Mouse (Mus musculus) embryonic stem cell, embryonic (primary cell): Measurements from ENCODE around the gene Slc35c1.
"Not testable (repeated sequence)": the region's sequence is repeated elsewhere in the genome, so short reads cannot be mapped to it uniquely, and the experiment has no call there.

Source experiments
- CTCF ChIA-PET, 4 experiments: fragments of 300-600 bp in 2 of 4; fragments of 350-600 bp in 2 of 4; sonication (Branson Sonifier 250); formaldehyde crosslinking; loops; one replicate each; lab custom pipeline; 2022; ENCODE audit warnings: inconsistent platforms in 2 of 4; lab: Charles Lee
- POLR2A ChIA-PET, 4 experiments: fragments of 300-600 bp in 2 of 4; fragments of 350-600 bp in 2 of 4; sonication (Branson Sonifier 250); formaldehyde crosslinking; loops; one replicate each; lab custom pipeline; 2022; ENCODE audit warnings: antibody characterized with exemption in 4 of 4, inconsistent platforms in 1 of 4; lab: Charles Lee

Gene Slc35c1

GRCm38 (mm10) chr2:92484256-92485025 is 24.1 kb upstream of the Slc35c1 start:
- POLR2A ChIA-PET, result interaction anchor here in 1 of 4 experiments (0.7 to 1.7 kb wide), 2 partner anchors 10 to 1380 kb away, joined by 3 to 4 read pairs; no protein-coding TSS in a partner anchor
- CTCF ChIA-PET, result interaction anchor here in 2 of 4 experiments (0.7 to 2.0 kb wide), 10 partner anchors 10 to 552 kb away, joined by 3 to 15 read pairs (median 4); partner anchors contain the start of genes Mdk (in 1 of the 2) and Slc35c1 (in 1 of the 2)

- POLR2A ChIA-PET, result no interaction called here
- CTCF ChIA-PET, result interaction anchor here in 2 of 4 experiments (0.6 to 0.9 kb wide), 2 partner anchors 187 to 552 kb away, joined by 3 to 4 read pairs; no protein-coding TSS in a partner anchor
These were observed 23.2 kb upstream of the Slc35c1 start for GRCm38 (mm10) chr2:92483505-92483904.

GRCm38 (mm10) chr2:92482551-92482950 is 22.2 kb upstream of the Slc35c1 start:
- ChIA-PET CTCF (interaction anchor here in 3 of 4 experiments (0.5 to 0.7 kb wide), 4 partner anchors 116 to 317 kb away, joined by 3 to 5 read pairs (median 4); no protein-coding TSS in a partner anchor), POLR2A (interaction anchor here in 1 of 4 experiments (0.5 kb wide), 1 partner anchor 17 kb away, joined by 3 read pairs; no protein-coding TSS in a partner anchor)

DNA sequence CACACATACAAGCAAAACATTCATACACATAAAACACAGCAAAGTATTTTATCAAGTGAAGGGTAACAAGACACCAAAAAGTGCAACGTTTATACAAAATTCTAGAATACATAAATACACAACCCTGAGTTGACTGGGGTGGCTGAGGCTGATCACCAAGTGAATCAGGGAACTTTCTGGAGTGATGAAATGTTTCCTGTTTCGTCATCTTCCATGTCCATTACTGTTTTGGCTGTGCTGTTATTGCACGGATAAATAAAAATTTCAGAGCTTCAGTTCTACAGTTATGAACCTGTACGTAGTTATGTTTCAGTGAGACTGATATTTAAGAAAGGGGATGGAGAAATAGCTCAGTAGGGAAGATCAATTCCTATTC is 18.0 kb upstream of the Slc35c1 start:
- CTCF ChIA-PET, result interaction anchor here in 1 of 4 experiments (0.6 kb wide), 1 partner anchor 121 kb away, joined by 14 read pairs; the partner anchor contains the start of gene Chst1
- POLR2A ChIA-PET, result interaction anchor here in 2 of 4 experiments (0.9 to 1.0 kb wide), 2 partner anchors 19 to 32 kb away, joined by 3 read pairs; no protein-coding TSS in a partner anchor

DNA sequence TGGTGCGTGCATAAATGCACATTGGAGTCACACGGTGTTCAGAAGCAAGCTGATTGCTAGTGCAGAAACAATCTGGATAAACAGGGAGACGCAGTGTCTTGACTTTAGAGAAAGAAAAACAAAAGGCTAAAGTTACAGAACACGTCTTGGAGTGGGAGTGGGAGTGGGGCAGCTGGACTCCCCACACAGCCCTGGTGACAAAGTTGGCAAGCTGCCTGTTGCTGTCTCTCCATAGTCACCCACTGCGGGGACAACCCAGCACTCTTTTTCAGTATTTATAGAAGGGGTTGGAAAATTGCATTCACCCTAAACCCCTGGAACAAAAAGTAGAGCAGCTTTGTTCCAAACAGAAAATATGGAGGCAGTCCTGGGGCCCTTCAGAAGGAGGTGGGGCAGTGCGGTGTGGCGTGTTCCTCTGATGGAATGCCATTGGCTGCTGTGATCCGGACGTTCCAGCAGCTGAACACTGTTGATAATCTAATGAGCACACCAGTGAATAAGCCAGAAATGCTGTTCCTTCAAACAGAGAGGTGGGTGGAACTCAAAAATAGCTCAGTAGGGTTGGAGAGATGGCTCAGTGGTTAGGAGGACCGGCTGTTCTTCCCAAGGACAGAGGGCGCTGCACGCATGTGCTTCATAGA is 17.5 kb upstream of the Slc35c1 start:
- ChIA-PET POLR2A (interaction anchor here in 2 of 4 experiments (0.7 to 1.0 kb wide), 4 partner anchors 18 to 45 kb away, joined by 3 to 4 read pairs (median 3); partner anchors contain the start of gene Slc35c1 (in 1 of the 2)), CTCF (interaction anchor here in 1 of 4 experiments (0.6 kb wide), 2 partner anchors 119 to 122 kb away, joined by 8 to 14 read pairs; partner anchors contain the start of gene Chst1)

GRCm38 (mm10) chr2:92476580-92476979 is 16.2 kb upstream of the Slc35c1 start:
- CTCF ChIA-PET, POLR2A ChIA-PET: not testable (repeated sequence)

DNA sequence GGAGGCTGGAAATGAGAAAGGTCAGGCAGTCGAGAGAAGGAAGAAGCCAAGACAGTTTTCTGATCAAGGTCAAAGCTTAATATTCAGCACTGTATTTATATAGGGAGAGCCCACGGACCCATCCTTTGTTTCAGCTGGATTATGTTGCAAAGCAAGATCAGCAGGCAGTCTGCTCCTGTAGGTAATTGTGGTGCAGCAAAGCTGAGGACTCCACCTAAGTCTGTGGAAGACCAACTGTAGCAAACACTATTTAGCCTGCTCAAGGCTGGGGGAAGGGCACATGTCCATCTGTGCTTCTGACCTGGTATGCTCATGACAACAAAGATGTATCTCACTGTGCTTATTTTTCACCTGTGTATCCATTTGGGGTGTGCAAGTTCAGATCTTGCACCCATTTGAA is 15.4 kb upstream of the Slc35c1 start:
- POLR2A ChIA-PET, result interaction anchor here in 1 of 4 experiments (1.4 to 1.7 kb wide), 2 partner anchors 9 to 543 kb away, joined by 3 to 4 read pairs; no protein-coding TSS in a partner anchor
- CTCF ChIA-PET, result interaction anchor here in 1 of 4 experiments (0.7 to 1.3 kb wide), 3 partner anchors 10 to 272 kb away, joined by 3 to 4 read pairs (median 4); no protein-coding TSS in a partner anchor

- CTCF ChIA-PET, result interaction anchor here (0.5 to 1.6 kb wide), 9 partner anchors 11 to 487 kb away, joined by 3 to 5 read pairs (median 3); no protein-coding TSS in a partner anchor
- POLR2A ChIA-PET, result interaction anchor here in 2 of 4 experiments (0.8 to 1.7 kb wide), 9 partner anchors 8 to 542 kb away, joined by 3 to 4 read pairs (median 3); no protein-coding TSS in a partner anchor
These were observed 14.6 kb upstream of the Slc35c1 start for GRCm38 (mm10) chr2:92474920-92475319.

DNA sequence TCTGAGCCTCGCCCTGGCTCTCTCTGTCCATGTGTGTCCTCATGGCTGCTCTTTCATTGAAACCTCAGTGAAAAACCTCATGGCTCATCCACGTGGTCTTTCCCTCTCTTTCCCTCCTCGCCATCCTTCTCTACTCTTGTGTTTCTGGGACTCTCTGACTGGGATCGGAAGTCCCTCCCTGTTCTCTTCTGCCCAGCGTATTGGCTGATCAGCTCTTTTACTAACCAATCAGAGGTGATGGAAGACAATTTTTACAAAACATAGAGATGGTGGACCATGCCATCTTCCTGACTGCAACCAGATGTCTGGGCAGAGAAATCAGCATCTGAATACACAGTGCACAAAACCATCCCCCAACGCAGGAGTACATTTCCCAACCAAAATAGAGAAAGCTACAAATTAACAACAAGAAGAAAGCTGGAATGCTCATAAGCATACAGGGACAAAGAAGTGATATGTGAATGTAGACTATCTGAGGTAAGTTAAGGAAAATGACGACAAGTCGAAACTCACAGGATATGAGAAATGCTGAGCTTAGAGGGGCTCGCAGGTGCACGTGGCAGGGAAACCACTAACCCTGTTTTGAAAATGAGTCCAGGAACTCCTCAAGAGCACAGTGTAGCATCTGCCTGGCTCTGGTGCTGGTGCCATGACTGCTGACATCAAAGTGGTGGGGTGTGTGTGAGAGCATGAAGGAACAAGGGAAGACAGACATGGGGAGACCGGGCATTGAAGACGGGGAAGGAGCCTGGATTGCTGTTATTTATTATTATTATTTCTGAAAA is 11.7 kb upstream of the Slc35c1 start:
- ChIA-PET CTCF (interaction anchor here in 1 of 4 experiments (0.6 kb wide), 1 partner anchor 11 kb away, joined by 3 read pairs; no protein-coding TSS in a partner anchor), POLR2A (interaction anchor here in 2 of 4 experiments (0.8 to 2.0 kb wide), 5 partner anchors 12 to 98 kb away, joined by 3 to 5 read pairs (median 3); partner anchors contain the start of genes Large2 (in 1 of the 2), Pex16 (in 1 of the 2) and Slc35c1 (in 1 of the 2))

DNA sequence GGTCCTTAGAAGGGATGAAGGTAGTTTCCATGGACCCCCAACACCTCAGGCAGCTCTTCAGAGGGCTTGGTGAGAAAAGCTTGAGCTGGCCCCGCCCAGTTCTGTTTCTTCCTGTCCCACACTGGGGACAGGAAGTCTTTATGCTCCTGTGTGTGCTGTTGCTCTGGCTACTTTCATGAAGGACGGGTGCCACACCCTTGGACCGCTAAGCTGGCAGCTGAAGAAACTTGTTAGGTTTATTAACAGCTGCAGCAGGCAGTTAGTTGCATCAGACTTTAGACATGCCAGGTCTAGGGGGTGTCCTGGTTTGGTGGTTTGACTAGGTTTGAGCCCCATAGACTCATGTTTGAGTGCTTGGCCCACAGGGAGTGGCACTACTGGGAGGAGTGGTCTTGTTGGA is 4.4 kb upstream of the Slc35c1 start:
- CTCF ChIA-PET, result no interaction called here
- POLR2A ChIA-PET, result no interaction called here

DNA sequence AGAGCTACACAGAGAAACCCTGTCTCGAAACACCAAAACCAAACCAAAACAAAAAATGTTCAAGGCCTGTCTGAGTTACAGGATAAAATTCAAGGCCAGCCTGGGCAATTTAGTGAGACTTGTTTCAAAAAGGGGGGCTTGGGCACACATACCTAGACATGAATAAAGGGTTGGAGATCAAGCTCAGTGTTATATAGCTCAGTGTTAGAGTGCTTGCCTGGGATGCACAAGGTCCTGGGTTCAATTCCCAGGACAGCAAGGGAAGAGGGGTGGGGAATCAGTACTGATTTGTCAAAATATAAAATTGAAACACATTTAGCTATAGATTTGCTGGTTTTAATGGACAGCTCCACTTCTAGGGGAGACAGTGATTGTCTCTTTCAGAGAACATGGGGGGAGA is 877 bp upstream of the Slc35c1 start:
- ChIA-PET CTCF (interaction anchor here in 2 of 4 experiments (0.6 to 1.0 kb wide), 3 partner anchors 10 to 477 kb away, joined by 3 read pairs; no protein-coding TSS in a partner anchor), POLR2A (interaction anchor here in 3 of 4 experiments (0.5 to 2.5 kb wide), 8 partner anchors 10 to 86 kb away, joined by 3 to 11 read pairs (median 5); partner anchors contain the start of genes Large2 (in 1 of the 3) and Pex16 (in 1 of the 3))

DNA sequence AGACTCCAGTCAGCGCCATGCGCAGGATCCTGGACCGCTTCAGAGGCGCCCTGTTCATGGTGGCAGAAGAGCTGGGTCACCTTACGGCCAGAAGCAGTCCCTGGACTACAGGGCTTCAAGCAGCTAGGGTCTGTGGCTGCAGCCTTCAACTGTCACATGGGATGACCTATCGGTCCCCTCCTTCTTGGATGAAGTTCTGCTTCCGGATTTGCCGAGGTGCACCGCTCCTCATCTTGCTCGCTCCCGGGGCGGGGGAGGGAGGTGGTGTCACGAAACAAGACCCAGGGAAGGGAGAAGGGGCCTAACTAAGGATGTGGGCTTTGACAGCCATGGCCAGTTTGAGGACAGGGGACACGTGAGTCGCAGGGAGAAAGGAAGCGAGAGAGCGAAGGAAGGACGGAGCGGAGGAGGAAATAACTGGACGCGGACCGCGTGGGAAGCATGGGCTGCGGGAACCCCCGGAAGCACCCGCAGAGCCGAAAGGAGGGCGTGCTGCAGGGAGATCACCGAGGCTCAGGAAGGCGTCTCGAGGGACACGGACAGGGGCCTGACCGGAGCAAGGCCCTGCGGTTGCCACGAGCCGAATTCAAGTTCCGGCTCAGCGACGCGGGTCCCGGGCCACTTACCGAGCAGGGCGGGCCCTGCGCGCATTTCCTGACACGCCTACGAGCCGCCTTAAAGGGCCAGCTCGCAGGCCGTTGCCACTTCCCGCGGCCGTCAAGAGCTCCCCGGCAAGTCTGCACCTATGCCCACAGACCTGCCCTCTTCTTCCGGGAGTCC is 1.0 kb downstream of the Slc35c1 start:
- CTCF ChIA-PET, result interaction anchor here in 3 of 4 experiments (0.7 to 3.0 kb wide), 3 partner anchors 13 to 151 kb away, joined by 3 to 12 read pairs (median 3); no protein-coding TSS in a partner anchor

DNA sequence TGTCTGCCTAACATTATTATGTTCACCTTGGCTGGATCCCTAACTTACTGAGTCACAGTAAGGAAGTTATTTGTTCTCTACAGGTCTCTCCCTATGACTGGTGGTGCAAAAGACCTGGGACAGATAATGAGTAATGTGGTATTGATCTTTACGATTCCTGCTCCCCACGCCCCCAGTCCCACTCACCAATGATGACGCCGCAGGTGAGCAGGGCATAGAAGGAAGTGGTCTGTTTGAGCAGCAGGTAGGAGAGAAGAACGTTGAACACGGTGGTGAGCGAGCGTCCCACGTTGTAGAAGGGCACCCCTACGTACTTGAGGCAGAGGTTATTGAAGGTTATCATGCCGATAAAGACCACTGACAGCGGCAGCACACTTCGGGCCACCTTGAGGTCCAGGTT is 1.9 kb downstream of the Slc35c1 start:
- ChIA-PET CTCF (interaction anchor here in 1 of 4 experiments (3.0 kb wide), 1 partner anchor 12 kb away, joined by 12 read pairs; no protein-coding TSS in a partner anchor), POLR2A (interaction anchor here in 2 of 4 experiments (1.2 to 1.9 kb wide), 3 partner anchors 17 to 84 kb away, joined by 3 to 5 read pairs (median 4); partner anchors contain the start of genes Large2 (in 1 of the 2) and Pex16 (in 1 of the 2))

More for the DNA sequence above, 1.0 kb downstream of the Slc35c1 start:
- POLR2A ChIA-PET, result interaction anchor here in 3 of 4 experiments (0.6 to 2.5 kb wide), 17 partner anchors 8 to 451 kb away, joined by 3 to 11 read pairs (median 4); partner anchors contain the start of genes Large2 (in 1 of the 3) and Pex16 (in 1 of the 3)

- POLR2A ChIA-PET, result interaction anchor here in 2 of 4 experiments (1.3 to 1.9 kb wide), 3 partner anchors 16 to 32 kb away, joined by 3 to 4 read pairs (median 3); no protein-coding TSS in a partner anchor
- CTCF ChIA-PET, result no interaction called here
These were observed 3.3 kb downstream of the Slc35c1 start for GRCm38 (mm10) chr2:92456970-92457530.

DNA sequence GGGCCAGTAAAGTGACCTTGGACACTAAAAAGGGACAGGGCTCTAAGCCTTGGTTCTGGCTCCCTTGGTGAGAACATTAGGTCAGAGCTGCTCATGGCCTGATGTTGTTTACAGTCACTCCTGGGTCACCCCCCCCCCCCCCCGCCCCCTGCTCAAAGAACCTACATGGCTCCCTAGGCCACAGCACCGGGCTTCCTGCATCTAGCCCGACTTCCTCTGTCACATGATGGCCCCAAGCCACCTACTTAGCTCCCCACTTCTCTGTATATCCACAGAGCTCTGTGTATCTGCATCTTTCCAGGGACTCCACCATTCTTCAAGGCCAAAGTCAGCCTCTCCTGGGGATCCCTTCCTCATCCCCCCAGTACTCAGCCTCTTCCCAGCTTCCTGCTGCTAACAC is 4.6 kb downstream of the Slc35c1 start:
- POLR2A ChIA-PET, result interaction anchor here in 1 of 4 experiments (0.6 to 0.9 kb wide), 2 partner anchors 13 to 17 kb away, joined by 3 read pairs; no protein-coding TSS in a partner anchor
- CTCF ChIA-PET, result interaction anchor here in 1 of 4 experiments (0.6 kb wide), 1 partner anchor 371 kb away, joined by 3 read pairs; no protein-coding TSS in a partner anchor

DNA sequence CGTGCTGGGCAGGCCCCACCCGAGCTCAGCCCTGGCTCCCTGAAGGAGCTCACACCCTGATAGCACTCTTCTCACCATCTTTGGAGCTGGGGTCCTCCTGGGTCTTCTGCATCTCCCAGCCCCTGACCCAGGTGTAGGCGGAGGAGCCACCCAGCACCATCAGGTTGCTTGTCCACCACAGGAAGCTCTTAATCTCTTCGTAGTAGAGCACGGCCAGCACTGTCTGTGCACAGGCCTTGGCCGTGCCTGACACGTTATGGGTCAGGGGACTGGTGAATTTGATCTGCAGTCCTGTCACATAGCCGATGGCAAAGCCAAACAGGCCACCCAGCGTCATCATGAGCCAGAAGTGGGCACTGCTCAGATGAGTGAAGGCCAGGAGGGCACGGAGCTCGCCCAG is 6.2 kb downstream of the Slc35c1 start:
- ChIA-PET CTCF (no interaction called here), POLR2A (interaction anchor here in 1 of 4 experiments (1.1 kb wide), 1 partner anchor 83 kb away, joined by 3 read pairs; no protein-coding TSS in a partner anchor)
